Mouse (Mus musculus) ovary, postnatal 14 days (tissue): Measurements from ENCODE around the gene Slc6a19.
A peak's percentile ranks its signal among the peaks of the same experiment; 100 is the strongest.
"Not testable (repeated sequence)": the region's sequence is repeated elsewhere in the genome, so short reads cannot be mapped to it uniquely, and the experiment has no call there.

Source experiments
- DNase-seq: peaks from one replicate; pipeline ENCODE4 v3.0.0; 2022; ENCODE audit warnings: low spot score

Gene Slc6a19

DNA sequence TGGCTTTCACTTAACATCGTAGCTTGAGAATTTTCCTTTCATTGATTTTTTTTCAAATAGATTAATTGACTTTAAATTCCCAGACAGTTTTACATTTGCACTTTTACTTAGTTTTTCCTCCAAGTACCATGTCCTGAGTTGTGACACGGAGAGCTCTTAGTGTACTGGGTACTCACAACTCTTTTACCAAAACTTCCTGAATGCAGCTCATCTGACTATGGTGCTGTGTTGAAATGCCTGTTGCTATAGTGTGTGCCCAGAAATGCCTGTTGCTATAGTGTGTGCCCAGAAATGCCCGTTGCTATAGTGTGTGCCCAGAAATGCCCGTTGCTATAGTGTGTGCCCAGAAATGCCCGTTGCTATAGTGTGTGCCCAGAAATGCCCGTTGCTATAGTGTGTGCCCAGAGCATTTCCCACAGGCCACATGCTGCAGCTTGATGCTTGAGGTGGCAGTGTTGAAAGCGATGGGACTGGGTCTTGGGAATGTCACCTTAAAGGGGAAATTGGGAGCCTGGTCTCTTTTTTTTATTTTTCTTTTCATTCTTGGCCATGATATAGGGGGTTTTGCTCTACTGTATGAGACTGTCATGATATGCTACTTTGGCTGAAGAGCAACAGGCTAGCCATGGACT lies at the start of gene Slc6a19:
Gene Slc6a19, minus strand, starts transcription at position 172 of the 632 bp plus-strand sequence.
- no peak for DNase-seq

- no peak for DNase-seq
These were observed 46.6 kb upstream of the Slc6a19 start for GRCm38 (mm10) chr13:73751284-73751683.

- no peak for DNase-seq
These were observed 45.8 kb upstream of the Slc6a19 start for GRCm38 (mm10) chr13:73750435-73750834.

GRCm38 (mm10) chr13:73748663-73749440 lies 44.2 kb upstream of the Slc6a19 start:
- DNase-seq: no peak

DNA sequence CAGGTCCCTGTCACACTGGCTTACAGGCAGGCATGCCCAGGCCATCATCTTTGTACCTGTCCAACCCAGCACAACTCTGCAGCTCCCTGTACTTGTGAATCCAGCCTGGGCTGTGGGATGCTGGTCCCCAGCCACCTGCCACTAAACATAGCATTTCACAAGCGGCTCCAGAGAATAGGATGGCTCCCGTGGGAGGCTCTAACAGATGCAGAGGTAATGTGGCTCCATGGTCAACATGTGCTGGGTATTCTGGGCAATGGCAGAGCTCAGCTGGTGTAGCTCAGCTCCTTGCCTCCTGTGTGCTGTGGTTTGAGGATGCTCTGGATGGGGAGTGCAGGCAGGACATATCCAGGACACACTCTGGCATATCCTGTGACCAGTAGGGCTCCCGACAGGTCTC lies 39.0 kb upstream of the Slc6a19 start:
- no peak for DNase-seq

DNA sequence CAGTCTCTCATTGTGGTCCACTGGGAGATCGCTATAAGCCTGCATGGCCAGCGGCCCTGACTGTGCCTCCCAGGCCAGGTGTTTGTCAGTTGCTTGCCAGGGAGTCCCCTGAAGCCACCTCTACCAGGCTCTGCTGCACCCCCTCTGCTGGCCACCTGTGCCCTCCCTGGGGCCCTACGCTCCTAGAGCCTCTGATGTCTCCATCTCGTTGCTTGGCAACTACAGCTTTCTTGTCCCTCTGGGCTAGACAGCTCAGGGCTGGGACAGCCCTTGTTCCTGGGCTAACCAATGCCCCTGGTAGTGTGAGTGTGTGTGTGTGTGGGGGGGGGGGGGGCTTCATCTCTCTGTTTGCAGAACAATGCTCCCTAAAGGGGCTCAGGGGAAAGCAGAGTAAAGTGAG lies 38.3 kb upstream of the Slc6a19 start:
- DNase-seq: no peak

- DNase-seq: not testable (repeated sequence)
These were observed 35.8 kb upstream of the Slc6a19 start for GRCm38 (mm10) chr13:73740399-73740944.

- no peak for DNase-seq
These were observed 32.3 kb upstream of the Slc6a19 start for GRCm38 (mm10) chr13:73736943-73737342.

GRCm38 (mm10) chr13:73735928-73736327 lies 31.3 kb upstream of the Slc6a19 start:
- DNase-seq: no peak

DNA sequence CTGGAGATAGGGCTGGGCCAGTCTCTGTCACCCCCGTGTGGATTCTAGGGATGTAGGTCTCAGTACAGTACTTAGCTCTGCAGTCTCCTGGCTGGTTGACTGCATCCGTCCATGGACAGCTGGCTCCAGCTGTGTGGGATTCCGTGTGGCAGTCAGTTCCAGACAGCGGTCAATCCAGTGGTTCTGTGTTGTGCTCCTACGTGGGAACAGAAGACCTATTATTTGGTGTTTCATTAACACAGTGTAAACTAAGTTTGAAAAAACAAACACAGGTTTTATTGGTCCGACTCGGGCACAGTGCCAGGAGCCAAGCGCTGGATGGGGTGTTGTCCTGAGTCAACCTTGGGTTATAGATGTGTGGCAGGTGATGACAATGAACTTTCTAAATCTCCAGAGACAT lies 30.6 kb upstream of the Slc6a19 start:
- no peak for DNase-seq

DNA sequence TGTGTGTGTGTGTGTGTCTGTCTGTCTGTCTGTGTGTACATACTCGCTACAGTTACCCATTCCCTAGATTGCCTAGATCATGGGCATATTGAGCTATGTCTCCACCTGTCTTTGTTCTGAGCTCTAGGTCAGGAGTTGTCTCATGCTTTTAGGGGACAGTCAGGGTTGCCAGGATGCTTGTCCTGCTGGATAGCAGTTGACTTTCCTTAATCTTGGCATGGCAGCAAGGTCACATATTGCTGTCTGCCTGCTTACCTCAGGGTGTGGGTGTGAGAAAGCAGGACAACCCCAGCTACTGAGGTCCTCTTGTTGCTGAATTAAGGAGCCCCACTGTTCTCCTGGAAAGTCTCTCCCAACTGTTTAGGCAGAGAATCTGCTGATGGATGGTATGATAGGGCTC lies 29.7 kb upstream of the Slc6a19 start:
- no peak for DNase-seq

DNA sequence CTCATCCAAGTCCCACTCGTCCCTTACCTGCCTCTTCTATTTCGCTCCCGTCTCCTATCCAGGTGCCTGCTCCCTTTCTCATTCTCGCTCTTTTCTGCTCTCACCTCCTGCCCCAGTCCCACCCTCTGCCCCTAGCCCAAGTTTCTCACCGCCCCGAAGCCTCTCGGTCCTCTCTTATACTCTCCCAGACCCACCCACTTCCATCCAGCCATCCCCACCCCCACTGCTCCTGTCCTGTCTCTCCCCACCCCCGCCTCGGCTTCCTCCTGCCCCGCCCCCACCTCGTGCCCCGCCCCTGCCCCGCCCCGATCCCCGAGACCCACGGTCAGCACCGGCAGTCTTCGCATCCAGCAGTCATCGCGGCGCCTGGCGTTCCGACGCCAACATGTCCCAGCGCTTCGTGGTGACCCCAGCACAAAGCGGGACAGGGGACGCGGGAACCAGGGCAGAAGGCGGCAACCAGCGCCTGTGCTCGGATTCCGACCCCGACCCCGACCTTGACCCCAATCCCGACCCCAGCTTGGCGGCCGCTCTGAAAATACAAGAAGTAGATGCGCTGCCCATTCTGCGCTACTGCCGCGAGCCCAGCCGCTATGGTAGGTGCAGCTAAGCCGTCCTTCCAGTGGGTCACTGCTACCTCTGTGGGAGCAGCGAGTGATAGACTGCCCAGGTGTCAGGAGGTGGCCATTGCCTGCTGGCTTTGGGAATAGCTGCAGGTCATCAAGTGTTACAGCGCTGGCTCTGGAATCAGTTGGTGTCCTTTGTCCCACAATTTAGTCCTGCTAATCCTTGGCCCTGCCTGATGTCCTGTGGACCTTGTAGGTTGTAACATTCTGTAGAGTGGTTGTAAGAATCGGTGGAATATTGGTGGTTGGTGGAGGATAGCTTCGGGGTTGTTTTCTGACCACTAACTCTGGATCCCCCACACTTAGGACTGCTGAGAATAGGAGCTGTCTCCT lies 28.4 kb upstream of the Slc6a19 start, which contains the start of gene Slc12a7:
Gene Slc12a7, plus strand, starts transcription at position 353 of the 959 bp plus-strand sequence.
- DNase-seq: no peak

GRCm38 (mm10) chr13:73732235-73732634 lies 27.6 kb upstream of the Slc6a19 start:
- no peak for DNase-seq

DNA sequence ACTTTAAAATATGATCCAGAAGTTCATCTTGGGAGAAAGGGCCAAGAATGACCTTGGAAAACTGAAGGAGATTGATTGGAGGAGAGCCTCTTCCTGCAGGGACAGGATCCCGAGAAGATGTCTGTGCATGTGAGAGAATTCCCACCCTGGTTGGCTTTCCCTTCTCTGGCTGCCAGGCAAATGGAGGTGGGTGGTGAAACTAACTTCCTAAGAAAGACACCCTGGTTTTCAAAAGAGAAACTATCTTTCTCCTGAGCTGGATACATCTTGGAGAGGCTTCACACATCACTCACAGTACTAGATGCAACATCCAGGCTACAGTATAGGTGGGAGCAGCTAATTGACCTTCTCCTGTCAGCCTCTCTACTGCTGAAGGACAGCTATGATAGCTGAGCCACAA lies 26.2 kb upstream of the Slc6a19 start:
- DNase-seq: no peak

DNA sequence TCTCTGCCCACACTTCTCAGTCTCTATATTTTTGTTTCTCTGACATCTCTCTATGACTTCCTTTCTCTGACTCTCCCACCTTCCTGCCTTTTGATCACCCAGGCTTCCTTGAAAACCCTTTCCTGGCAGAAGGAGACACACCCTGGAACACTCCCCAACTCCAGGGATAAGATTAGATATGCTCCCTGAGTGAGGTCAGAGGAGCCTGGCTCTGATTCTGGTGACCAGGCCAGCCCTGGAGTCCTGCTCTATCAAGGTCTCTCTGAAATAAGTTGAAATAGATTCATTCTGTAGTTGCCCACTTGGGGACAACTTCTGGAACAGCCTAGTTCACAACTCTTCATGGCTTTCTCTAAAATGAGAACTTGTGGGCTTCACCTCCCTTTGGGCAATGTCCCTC lies 24.0 kb upstream of the Slc6a19 start:
- no peak for DNase-seq

DNA sequence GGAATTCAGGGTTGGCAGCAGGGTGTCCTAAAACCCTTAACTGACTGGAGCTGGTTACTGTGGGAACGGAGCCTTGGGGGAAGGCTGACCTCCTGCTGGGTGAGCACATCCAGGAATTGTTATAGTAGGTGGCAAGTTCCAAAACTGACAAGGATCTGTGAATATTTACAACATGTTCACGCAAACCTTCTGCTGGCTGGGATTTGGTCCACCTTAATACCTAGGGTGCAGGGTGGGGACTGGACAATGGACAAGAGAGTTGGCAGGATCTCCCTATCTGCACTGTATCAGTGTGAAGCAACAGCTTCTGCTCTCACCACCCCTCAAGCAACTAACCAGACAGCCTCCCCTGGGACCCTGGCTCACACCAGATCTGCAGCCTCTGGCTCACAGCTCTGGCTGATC lies 23.0 kb upstream of the Slc6a19 start:
- no peak for DNase-seq

DNA sequence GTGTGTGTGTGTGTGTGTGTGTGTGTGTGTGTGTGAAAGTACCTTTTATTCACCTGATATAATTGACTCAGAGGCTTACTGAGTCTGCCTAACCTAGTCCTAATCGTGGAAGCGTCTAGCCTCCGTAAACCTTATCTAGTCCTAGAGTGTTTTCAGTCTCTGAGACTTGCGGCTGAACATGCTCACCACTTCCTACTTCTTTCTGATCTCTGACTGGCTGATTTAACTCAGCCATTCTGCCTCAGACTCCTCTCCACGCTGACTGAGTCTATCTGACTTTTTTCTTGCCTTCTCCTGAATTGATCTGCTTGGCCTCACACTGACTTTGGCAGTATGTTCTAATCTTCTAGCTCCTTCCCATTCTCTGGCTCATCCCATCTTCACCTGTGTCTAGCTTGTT lies 20.6 kb upstream of the Slc6a19 start:
- no peak for DNase-seq

DNA sequence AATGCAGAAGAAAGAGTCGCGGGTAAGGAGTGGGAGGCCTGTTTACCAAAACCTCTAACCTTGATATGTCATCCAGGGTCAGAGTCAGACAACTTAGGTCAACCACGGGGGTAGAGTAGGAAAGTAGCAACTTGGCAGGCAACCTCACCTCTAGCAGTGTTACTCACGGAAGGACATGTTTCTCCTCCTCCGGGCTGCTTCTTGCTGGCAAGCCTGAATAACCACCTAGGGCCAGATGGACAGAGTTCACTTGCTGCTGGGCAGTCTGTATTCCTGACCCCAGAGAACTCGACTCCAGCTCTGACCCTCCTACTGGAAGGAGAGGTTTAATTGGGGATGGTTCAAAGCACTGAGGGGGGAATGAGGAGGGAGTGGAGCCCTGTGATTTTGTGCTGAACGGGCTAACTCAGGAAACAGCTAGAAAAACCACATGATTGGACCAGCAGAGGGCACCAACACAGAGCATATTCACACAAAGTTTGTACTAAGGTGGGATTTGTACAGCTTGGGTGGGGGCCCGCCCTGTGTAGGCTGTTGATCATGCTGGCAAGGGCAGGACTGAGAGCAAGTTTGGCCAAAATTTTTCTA lies 18.5 kb upstream of the Slc6a19 start:
- DNase-seq: peak; percentile 38

- DNase-seq: no peak
These were observed 15.6 kb upstream of the Slc6a19 start for GRCm38 (mm10) chr13:73720241-73720640.

DNA sequence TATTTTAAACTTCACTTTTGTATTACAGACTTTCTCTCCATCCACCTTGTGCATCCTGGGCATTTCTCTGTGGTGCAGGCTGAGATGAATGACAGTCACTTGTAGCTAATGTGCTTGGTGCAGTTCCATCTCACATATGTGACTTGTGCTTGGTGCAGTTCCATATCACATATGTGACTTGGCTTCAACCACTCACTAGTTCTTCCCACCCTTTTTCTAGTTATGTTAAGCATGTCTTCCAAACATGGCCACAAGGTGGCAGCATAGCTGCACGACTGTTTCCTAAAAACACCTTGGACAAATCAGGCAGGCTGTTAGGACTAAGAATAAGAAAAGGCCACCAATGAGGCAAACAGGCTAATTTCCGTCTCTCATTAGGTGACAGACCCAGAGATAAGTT lies 13.6 kb upstream of the Slc6a19 start:
- DNase-seq: peak; percentile 81

DNA sequence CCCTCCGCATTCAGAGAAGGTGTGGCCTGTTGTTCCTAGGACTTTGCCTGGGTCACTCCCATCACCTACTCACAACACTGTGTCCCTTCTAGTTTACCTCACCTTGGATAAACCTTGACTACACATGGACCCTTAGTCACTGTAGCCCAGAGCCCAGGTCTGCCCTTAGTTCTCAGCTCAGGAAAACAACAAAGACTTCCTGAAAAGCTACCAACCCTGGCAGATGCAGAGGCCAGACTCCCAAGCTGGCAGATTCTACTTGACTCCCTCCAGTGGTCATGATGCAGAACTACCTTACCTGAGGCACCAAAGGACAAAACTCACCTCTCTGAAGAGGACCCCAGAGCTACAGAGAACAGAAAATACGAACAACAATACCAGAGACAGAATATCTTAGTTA lies 9.4 kb upstream of the Slc6a19 start:
- no peak for DNase-seq

GRCm38 (mm10) chr13:73713204-73713603 lies 8.5 kb upstream of the Slc6a19 start:
- DNase-seq: no peak
